Mouse (Mus musculus) ES-Bruce4 (cell line): ENCODE results near the gene 4921517D22Rik.

Source experiments
- CTCF ChIP-seq: IDR thresholded peaks from one replicate; pipeline ENCODE4 v1.8.1; 2011; ENCODE audit warnings: low read depth, low read length
- POLR2A ChIP-seq: IDR thresholded peaks from one replicate; pipeline ENCODE4 v1.8.1; 2011; ENCODE audit warnings: low read length; ENCODE audit not compliant: insufficient read depth

DNA sequence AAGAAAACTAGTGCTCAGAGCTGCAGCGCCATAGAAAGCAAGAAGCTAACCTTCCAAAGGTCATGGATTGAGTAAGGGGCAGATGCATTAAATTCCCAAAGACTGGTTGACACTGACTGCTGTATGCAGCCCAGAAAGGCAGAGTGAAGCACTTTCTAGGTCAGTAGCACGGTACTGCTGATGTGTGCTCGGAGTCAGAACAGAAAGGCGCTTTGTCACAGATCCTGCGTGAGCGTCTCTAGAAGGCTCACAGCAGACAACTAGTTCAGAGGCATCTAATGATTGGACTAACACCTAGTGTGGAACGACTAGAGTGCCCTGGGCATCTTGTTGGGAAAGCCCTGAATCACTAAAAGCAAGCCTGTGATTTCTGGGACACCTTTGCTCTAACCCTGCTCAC is 56.1 kb downstream of the 4921517D22Rik start:
- TF ChIP-seq CTCF (no peak), POLR2A (no peak)
